Mouse (Mus musculus): ENCODE measurements at regions not wholly inside any gene's neighbourhood (a gene's known extent, or its start where the extent isn't known, plus 50 kb on each side); places are given as distances from the start of the nearest gene placed in this dataset.

GRCm38 (mm10) chr12:113413996-113414395, 75.3 kb upstream of the Adam6b start:
- Histone ChIP-seq H3K4me3 (ENCODE audit: control insufficient read depth in 1 of 2, insufficient read depth in 1 of 2, low read depth in 1 of 2, low read length in 2 of 2) (no peak overlapping the region), H3K9me3 (ENCODE audit: control insufficient read depth, low read length) (no peaks in the 10 kb centered on the region), H3K4me1 (ENCODE audit: control insufficient read depth in 2 of 2, insufficient read depth in 2 of 2, low read length in 2 of 2) (no peaks in the 10 kb centered on the region), H3K27me3 (ENCODE audit: control insufficient read depth, insufficient read depth, low read length) (no peaks in the 10 kb centered on the region), H3K9ac (ENCODE audit: low read length) (no peak overlapping the region), H3K36me3 (ENCODE audit: control insufficient read depth, insufficient read depth, low read length) (no peaks in the 10 kb centered on the region), H3K27ac (replicated peaks in 1 of 2; ENCODE audit: control insufficient read depth in 1 of 2, insufficient read depth in 1 of 2, low read depth in 2 of 2, low read length in 2 of 2) (no peak overlapping the region), H3K4me2 (ENCODE audit: low read length) (no peak overlapping the region)
- ATAC-seq (ENCODE audit: insufficient number of reproducible peaks, insufficient read depth, low FRiP score, low read depth): no peak
- WGBS: 55% methylated on average over 1 of the region's 1 CpGs

- Histone ChIP-seq H3K4me2 (ENCODE audit: low read length) (no peak overlapping the region), H3K4me1 (ENCODE audit: control insufficient read depth in 2 of 2, insufficient read depth in 2 of 2, low read length in 2 of 2) (no peaks in the 10 kb centered on the region), H3K4me3 (ENCODE audit: control insufficient read depth in 1 of 2, insufficient read depth in 1 of 2, low read depth in 1 of 2, low read length in 2 of 2) (no peak overlapping the region), H3K36me3 (ENCODE audit: control insufficient read depth, insufficient read depth, low read length) (no peaks in the 10 kb centered on the region), H3K27ac (replicated peaks in 1 of 2; ENCODE audit: control insufficient read depth in 1 of 2, insufficient read depth in 1 of 2, low read depth in 2 of 2, low read length in 2 of 2) (no peak overlapping the region), H3K27me3 (ENCODE audit: control insufficient read depth, insufficient read depth, low read length) (no peaks in the 10 kb centered on the region), H3K9ac (ENCODE audit: low read length) (no peak overlapping the region), H3K9me3 (ENCODE audit: control insufficient read depth, low read length) (no peaks in the 10 kb centered on the region)
- no peak for ATAC-seq (ENCODE audit: insufficient number of reproducible peaks, insufficient read depth, low FRiP score, low read depth)
- 44% methylated on average over 1 of the region's 1 CpGs for WGBS
Measured at GRCm38 (mm10) chr12:113417521-113417920, 71.8 kb upstream of the Adam6b start.

GRCm38 (mm10) chr12:113418731-113419402, 70.4 kb upstream of the Adam6b start:
- H3K4me1 ChIP-seq (ENCODE audit: control insufficient read depth in 2 of 2, insufficient read depth in 2 of 2, low read length in 2 of 2): no peaks in the 10 kb centered on the region
- no peak for ATAC-seq (ENCODE audit: insufficient number of reproducible peaks, insufficient read depth, low FRiP score, low read depth)
- no peak overlapping the region for H3K4me3 ChIP-seq (ENCODE audit: control insufficient read depth in 1 of 2, insufficient read depth in 1 of 2, low read depth in 1 of 2, low read length in 2 of 2)
- no peaks in the 10 kb centered on the region for H3K9me3 ChIP-seq (ENCODE audit: control insufficient read depth, low read length)
- no peak overlapping the region for H3K9ac ChIP-seq (ENCODE audit: low read length)
- no peaks in the 10 kb centered on the region for H3K36me3 ChIP-seq (ENCODE audit: control insufficient read depth, insufficient read depth, low read length)
- no peaks in the 10 kb centered on the region for H3K27me3 ChIP-seq (ENCODE audit: control insufficient read depth, insufficient read depth, low read length)
- no peak overlapping the region for H3K27ac ChIP-seq (replicated peaks in 1 of 2; ENCODE audit: control insufficient read depth in 1 of 2, insufficient read depth in 1 of 2, low read depth in 2 of 2, low read length in 2 of 2)
- H3K4me2 ChIP-seq (ENCODE audit: low read length): no peak overlapping the region
- 84% methylated on average over 5 of the region's 5 CpGs for WGBS

- Histone ChIP-seq H3K4me3 (ENCODE audit: control insufficient read depth in 1 of 2, insufficient read depth in 1 of 2, low read depth in 1 of 2, low read length in 2 of 2) (no peak overlapping the region), H3K27ac (replicated peaks in 1 of 2; ENCODE audit: control insufficient read depth in 1 of 2, insufficient read depth in 1 of 2, low read depth in 2 of 2, low read length in 2 of 2) (no peak overlapping the region), H3K9me3 (ENCODE audit: control insufficient read depth, low read length) (no peaks in the 10 kb centered on the region), H3K36me3 (ENCODE audit: control insufficient read depth, insufficient read depth, low read length) (no peaks in the 10 kb centered on the region), H3K27me3 (ENCODE audit: control insufficient read depth, insufficient read depth, low read length) (no peaks in the 10 kb centered on the region), H3K4me1 (ENCODE audit: control insufficient read depth in 2 of 2, insufficient read depth in 2 of 2, low read length in 2 of 2) (no peaks in the 10 kb centered on the region), H3K9ac (ENCODE audit: low read length) (no peak overlapping the region), H3K4me2 (ENCODE audit: low read length) (no peak overlapping the region)
- WGBS: 81% methylated on average over 9 of the region's 9 CpGs
- ATAC-seq (ENCODE audit: insufficient number of reproducible peaks, insufficient read depth, low FRiP score, low read depth): no peak
Measured at GRCm38 (mm10) chr12:113420721-113421305, 68.5 kb upstream of the Adam6b start.

GRCm38 (mm10) chr12:113421716-113422595, 67.4 kb upstream of the Adam6b start:
- no peak overlapping the region for H3K9ac ChIP-seq (ENCODE audit: low read length)
- H3K4me3 ChIP-seq (ENCODE audit: control insufficient read depth in 1 of 2, insufficient read depth in 1 of 2, low read depth in 1 of 2, low read length in 2 of 2): no peak overlapping the region
- no peaks in the 10 kb centered on the region for H3K4me1 ChIP-seq (ENCODE audit: control insufficient read depth in 2 of 2, insufficient read depth in 2 of 2, low read length in 2 of 2)
- no peak overlapping the region for H3K27ac ChIP-seq (replicated peaks in 1 of 2; ENCODE audit: control insufficient read depth in 1 of 2, insufficient read depth in 1 of 2, low read depth in 2 of 2, low read length in 2 of 2)
- H3K4me2 ChIP-seq (ENCODE audit: low read length): no peak overlapping the region
- no peaks in the 10 kb centered on the region for H3K36me3 ChIP-seq (ENCODE audit: control insufficient read depth, insufficient read depth, low read length)
- H3K9me3 ChIP-seq (ENCODE audit: control insufficient read depth, low read length): no peaks in the 10 kb centered on the region
- 81% methylated on average over 16 of the region's 16 CpGs for WGBS
- ATAC-seq (ENCODE audit: insufficient number of reproducible peaks, insufficient read depth, low FRiP score, low read depth): no peak
- H3K27me3 ChIP-seq (ENCODE audit: control insufficient read depth, insufficient read depth, low read length): no peaks in the 10 kb centered on the region

- 79% methylated on average over 5 of the region's 5 CpGs for WGBS
- no peaks in the 10 kb centered on the region for H3K36me3 ChIP-seq (ENCODE audit: control insufficient read depth, insufficient read depth, low read length)
- no peak overlapping the region for H3K4me3 ChIP-seq (ENCODE audit: control insufficient read depth in 1 of 2, insufficient read depth in 1 of 2, low read depth in 1 of 2, low read length in 2 of 2)
- H3K27me3 ChIP-seq (ENCODE audit: control insufficient read depth, insufficient read depth, low read length): no peaks in the 10 kb centered on the region
- H3K27ac ChIP-seq (replicated peaks in 1 of 2; ENCODE audit: control insufficient read depth in 1 of 2, insufficient read depth in 1 of 2, low read depth in 2 of 2, low read length in 2 of 2): no peak overlapping the region
- H3K9me3 ChIP-seq (ENCODE audit: control insufficient read depth, low read length): no peaks in the 10 kb centered on the region
- ATAC-seq (ENCODE audit: insufficient number of reproducible peaks, insufficient read depth, low FRiP score, low read depth): no peak
- H3K9ac ChIP-seq (ENCODE audit: low read length): no peak overlapping the region
- H3K4me1 ChIP-seq (ENCODE audit: control insufficient read depth in 2 of 2, insufficient read depth in 2 of 2, low read length in 2 of 2): no peaks in the 10 kb centered on the region
- H3K4me2 ChIP-seq (ENCODE audit: low read length): no peak overlapping the region
Measured at GRCm38 (mm10) chr12:113422736-113423254, 66.5 kb upstream of the Adam6b start.

GRCm38 (mm10) chr12:113423736-113424597, 65.3 kb upstream of the Adam6b start:
- 89% methylated on average over 6 of the region's 6 CpGs for WGBS
- Histone ChIP-seq H3K27me3 (ENCODE audit: control insufficient read depth, insufficient read depth, low read length) (no peaks in the 10 kb centered on the region), H3K9me3 (ENCODE audit: control insufficient read depth, low read length) (no peaks in the 10 kb centered on the region), H3K9ac (ENCODE audit: low read length) (no peak overlapping the region), H3K4me1 (ENCODE audit: control insufficient read depth in 2 of 2, insufficient read depth in 2 of 2, low read length in 2 of 2) (no peaks in the 10 kb centered on the region), H3K4me3 (ENCODE audit: control insufficient read depth in 1 of 2, insufficient read depth in 1 of 2, low read depth in 1 of 2, low read length in 2 of 2) (no peak overlapping the region), H3K27ac (replicated peaks in 1 of 2; ENCODE audit: control insufficient read depth in 1 of 2, insufficient read depth in 1 of 2, low read depth in 2 of 2, low read length in 2 of 2) (no peak overlapping the region), H3K36me3 (ENCODE audit: control insufficient read depth, insufficient read depth, low read length) (no peaks in the 10 kb centered on the region), H3K4me2 (ENCODE audit: low read length) (no peak overlapping the region)
- ATAC-seq (ENCODE audit: insufficient number of reproducible peaks, insufficient read depth, low FRiP score, low read depth): no peak

Data from heart, embryonic 14.5 days (tissue).